Mouse (Mus musculus) megakaryocyte progenitor cell, adult 5-6 weeks (primary cell): ENCODE data around the gene Top2b. TPM values are rescaled to one million over a fixed set of nuclear protein-coding genes. Genes with fewer than 3 reads are reported as not detected.

Experiments
- ATAC-seq: replicated peaks from 2 replicates; pipeline ENCODE4 v1.8.0; 2016; ENCODE audit warnings: mild to moderate bottlenecking, moderate TSS enrichment, inconsistent platforms; ENCODE audit not compliant: poor library complexity
- total RNA-seq, 2 experiments: library from RNA; stranded (forward) in 1 of 2; stranded (reverse) in 1 of 2; fragments of 157-497, 149-512 nt in 1 of 2; fragments of 200-1000 nt in 1 of 2; gene quantifications; 2 replicates each; pipeline versions ENCODE4 v1.2.3 to v1.2.4; 2015 to 2017

Top2b gene
- total RNA-seq, 2 experiments from 2014 or later, result 107 to 156 TPM

GRCm38 (mm10) chr14:16405187-16405586 lies 40.2 kb downstream of the Top2b start:
- no peak for ATAC-seq

DNA sequence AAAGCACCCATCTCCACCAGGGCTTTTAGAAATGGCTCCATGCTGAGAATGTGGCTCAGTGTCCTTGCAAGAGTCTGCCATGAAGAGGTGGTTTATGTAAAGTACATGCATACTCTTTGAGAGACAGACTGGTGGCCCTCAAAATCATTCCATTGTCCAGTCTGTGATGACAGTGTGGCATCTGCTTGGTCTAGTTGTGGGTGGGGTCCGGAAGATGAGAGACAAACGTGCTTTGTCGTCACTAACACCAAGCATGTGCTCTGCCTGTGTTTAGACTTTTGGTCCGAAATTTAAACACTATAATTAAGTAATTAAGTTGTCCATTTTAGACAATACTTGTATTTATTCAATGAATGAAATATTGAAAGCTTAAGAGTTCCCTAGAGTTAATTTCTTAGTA lies 49.2 kb downstream of the Top2b start:
- ATAC-seq, result no peak

- peak; percentile 88 for ATAC-seq
Observed at GRCm38 (mm10) chr14:16427569-16427968, 62.6 kb downstream of the Top2b start.

- no peak for ATAC-seq
Observed at GRCm38 (mm10) chr14:16431941-16432499, 67.0 kb downstream of the Top2b start.

GRCm38 (mm10) chr14:16432550-16432949 lies 67.6 kb downstream of the Top2b start:
- no peak for ATAC-seq

- ATAC-seq, result no peak
Observed at GRCm38 (mm10) chr14:16433206-16433605, 68.2 kb downstream of the Top2b start.

- ATAC-seq, result peak; percentile 88
Observed at GRCm38 (mm10) chr14:16434396-16435171, 69.6 kb downstream of the Top2b start.

DNA sequence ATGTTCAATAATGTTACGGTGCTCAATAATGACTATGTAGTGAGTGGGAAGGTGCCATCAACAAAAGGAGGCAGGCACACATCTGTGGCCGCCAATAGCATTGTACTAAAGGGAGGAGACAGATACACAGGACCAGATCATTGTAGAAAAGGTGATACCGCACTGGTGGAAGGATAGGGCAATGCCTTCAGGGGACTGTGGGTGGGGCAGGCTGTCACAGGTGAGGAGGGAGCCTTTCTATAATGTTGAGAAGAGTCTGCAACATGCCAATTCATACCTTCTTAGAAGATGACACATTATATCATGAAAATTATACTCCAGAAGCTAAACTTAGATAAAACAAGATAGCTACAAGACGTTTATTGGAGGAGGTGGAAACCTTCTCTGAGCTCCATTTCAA lies 72.4 kb downstream of the Top2b start:
- no peak for ATAC-seq

DNA sequence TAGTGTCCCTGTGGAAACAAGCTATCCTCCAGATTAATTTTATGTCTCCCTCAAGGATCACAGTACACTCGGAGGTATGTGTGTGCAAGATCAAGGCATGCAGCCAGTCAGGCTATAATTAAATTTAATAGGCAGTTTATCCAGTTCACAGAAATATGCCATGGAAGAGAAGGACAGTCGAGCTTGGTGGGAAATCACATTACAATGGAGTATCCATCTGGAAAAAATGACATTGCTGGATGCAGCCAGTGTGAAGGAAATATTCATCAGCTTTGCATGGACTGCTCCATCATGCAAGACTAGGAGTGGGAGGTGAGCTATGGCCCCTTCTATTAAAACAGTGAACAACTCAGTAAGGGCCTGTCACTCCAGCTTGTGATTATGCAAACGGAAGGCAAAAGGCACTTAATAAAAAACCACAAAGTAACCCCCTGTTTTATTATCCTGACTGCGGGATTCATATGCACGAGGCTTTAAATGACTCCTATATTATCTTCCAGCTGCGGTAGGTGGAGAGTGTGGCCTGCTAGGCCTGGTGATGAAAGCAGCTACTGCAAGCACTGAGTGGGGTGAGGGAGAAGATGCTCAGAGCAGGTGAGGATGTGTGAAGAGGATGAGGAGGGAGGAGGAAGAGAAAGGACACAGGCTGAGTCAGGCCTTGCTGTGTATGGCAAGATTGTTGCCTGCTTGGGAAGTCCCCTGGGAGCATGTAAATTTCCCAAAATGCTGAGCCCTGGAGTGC lies 74.6 kb downstream of the Top2b start:
- no peak for ATAC-seq

DNA sequence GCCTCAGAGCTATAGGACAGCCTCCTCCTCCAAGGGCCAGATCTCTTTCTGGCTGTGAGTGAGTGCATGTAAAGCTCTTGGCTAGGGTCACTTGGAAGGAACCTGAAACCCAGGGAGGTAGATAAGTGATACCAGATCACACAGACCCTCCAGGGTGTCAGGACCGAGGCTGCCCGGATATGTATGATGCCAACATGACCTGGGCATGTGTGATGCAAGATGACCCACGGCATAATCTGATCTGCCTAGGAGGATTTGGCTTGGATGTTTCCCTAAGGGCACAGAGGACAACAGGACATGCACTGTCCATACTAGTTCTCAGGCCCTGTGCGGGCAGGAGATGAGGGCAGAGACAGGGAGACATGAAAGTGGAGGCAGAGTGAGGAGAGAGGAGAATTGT lies 79.9 kb downstream of the Top2b start:
- no peak for ATAC-seq

DNA sequence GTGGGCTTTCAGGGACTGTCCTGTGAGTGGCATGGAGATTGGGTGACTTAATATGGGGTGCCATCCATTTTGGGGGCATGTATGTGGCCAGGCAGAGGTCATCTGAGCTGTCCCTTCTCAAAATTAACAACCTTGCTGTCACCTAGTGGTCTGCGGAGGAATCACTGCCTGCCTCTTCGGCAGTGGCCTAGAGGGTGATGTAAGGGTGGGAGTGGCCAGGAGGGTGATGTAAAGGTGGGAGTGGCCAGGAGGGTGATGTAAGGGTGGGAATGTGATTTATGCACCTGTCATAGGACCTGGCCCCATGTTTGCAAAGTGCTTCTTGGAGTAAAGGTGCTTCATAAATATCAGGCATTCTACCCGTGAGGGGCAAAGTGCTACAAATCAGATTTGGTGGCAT lies 82.6 kb downstream of the Top2b start:
- ATAC-seq, result peak; percentile 93

DNA sequence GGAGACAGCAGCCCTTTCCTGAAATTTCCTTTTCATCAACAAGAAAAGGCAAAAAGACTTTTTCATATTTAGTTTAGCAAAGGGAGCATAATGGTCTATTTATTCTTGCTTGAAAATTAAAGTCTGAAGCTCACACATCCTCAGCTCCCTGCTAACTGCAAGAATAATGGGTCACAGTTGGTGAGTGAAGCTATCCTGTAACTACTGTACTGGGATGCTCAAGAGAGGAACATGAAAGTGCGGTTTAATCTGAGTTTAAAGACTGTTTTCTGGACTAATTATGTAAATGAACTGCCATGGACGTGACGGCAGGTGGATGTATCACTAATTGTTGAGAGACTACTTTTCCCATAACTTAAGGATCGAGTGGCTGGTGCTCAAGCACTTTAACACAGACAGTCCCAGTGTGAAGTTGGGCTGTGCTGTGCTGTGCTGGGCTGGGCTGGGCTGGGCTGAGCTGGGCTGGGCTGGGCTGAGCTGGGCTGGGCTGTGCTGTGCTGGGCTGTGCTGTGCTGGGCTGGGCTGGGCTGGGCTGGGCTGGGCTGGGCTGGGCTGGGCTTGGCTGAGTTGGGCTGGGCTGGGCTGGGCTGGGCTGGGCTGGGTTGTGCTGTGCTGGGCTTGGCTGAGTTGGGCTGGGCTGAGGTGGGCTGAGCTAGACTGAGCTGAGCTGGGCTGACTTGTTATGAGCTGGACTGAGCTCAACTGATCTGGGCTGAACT lies 83.4 kb downstream of the Top2b start:
- ATAC-seq, result peak; percentile 71

DNA sequence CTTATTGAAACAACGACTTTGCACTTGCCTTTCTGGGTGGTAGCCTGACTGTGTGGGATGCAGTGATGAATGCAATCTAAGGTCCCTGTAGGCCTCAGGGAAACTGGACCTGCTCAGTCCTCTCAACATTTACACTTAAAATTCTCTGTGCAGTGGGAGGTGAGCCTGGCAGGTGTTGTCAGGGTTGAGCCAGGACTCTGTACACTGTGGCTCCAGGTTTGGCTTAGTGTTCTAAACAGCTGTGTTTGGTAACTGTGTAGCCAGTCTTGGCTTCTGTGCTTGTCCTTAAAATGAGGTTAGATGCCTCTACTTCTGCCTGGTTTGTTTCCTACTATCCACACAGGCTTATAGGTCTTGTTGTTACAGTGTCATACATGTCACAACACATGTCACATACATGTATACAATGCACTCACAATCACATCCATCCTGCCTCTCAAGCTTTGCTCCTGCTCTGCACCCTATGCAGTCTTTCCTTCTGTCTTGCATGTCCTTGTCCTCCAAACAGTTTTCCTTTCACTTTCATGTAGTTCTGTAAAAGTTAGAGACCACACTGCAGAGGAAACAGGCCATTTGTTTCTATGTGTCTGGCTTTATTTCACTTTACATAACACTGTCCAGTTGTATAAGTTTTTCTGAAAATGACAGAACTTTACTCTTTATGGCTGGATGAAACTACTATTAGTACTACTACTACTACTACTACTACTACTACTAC lies 113.8 kb downstream of the Top2b start:
- peak; percentile 55 for ATAC-seq

GRCm38 (mm10) chr14:16479521-16479920 lies 114.5 kb downstream of the Top2b start:
- no peak for ATAC-seq

DNA sequence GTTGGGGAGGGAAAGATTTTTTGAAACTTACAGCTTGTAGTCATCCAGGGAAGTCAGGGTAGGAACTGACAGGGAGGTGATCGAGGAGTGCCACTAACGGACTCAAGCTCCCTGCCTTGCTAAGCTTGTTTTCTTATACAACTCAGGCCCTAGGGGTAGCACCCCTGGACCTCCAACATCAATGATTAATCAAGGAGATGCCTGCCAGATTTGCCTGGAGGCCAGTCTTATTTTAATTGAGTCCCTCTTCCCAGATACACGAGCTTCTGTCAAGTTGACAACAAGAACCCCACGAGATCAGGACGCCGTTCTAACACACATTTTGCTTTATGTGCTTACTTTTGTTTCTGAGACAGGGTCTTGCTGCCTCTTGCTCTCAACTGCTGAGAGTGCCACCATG lies 115.6 kb downstream of the Top2b start:
- ATAC-seq, result no peak

GRCm38 (mm10) chr14:16483656-16484380 lies 118.8 kb downstream of the Top2b start:
- ATAC-seq, result no peak
